Mouse (Mus musculus) kidney, embryonic 14.5 days (tissue): ENCODE results near the gene Pdx1. TPM values are rescaled to one million over a fixed set of nuclear protein-coding genes. Genes with fewer than 3 reads are reported as not detected.

Experiments
- ATAC-seq: fragments of 200-750 bp; cut with Nextera tagmentation; 2 replicates; pipeline ENCODE4 v1.8.0; 2017; ENCODE audit warnings: moderate number of reproducible peaks, mild to moderate bottlenecking, moderate TSS enrichment, moderate library complexity; ENCODE audit not compliant: low FRiP score, low TSS enrichment
- H3K27ac ChIP-seq: fragments of 300-500 bp; sonication (generic); 2 replicates; pipeline ENCODE4 v1.5.1; 2014; ENCODE audit warnings: low read depth, mild to moderate bottlenecking, low read length, moderate library complexity, mixed read lengths
- H3K27me3 ChIP-seq: fragments of 300-500 bp; sonication (generic); 2 replicates; pipeline ENCODE4 v1.6.1; 2014; ENCODE audit warnings: mild to moderate bottlenecking, low read length; ENCODE audit not compliant: control insufficient read depth, insufficient read depth
- H3K36me3 ChIP-seq: fragments of 300-500 bp; sonication (generic); 2 replicates; pipeline ENCODE4 v1.6.1; 2014; ENCODE audit warnings: low read length, mixed read lengths; ENCODE audit not compliant: control insufficient read depth, insufficient read depth
- H3K4me1 ChIP-seq: fragments of 300-500 bp; sonication (generic); 2 replicates; pipeline ENCODE4 v1.6.1; 2014; ENCODE audit warnings: low read length, mixed read lengths; ENCODE audit not compliant: control insufficient read depth, insufficient read depth
- H3K4me2 ChIP-seq: fragments of 300-500 bp; sonication (generic); replicated peaks from 2 replicates; pipeline ENCODE4 v1.6.1; 2014; ENCODE audit warnings: low read depth, mild to moderate bottlenecking, low read length
- H3K4me3 ChIP-seq: fragments of 300-500 bp; sonication (generic); 2 replicates; pipeline ENCODE4 v1.5.1; 2014; ENCODE audit warnings: mild to moderate bottlenecking, low read length
- H3K9ac ChIP-seq: fragments of 300-500 bp; sonication (generic); 2 replicates; pipeline ENCODE4 v1.6.1; 2014; ENCODE audit warnings: low read depth, mild to moderate bottlenecking, low read length, moderate library complexity
- H3K9me3 ChIP-seq: fragments of 300-500 bp; sonication (generic); 2 replicates; pipeline ENCODE4 v1.6.1; 2016; ENCODE audit warnings: low read length; ENCODE audit not compliant: control insufficient read depth
- WGBS: fragments of 180-500 bp; shearing (Covaris S2); extraction: QIAGEN DNeasy Blood & Tissue Kit; methylation state at CpG from one replicate; pipeline ENCODE4 v1.1.7; 2014; 5-methylcytosine and 5-hydroxymethylcytosine counted together
- polyA plus RNA-seq: library from polyadenylated mRNA; unstranded; fragments of >200 nt; fragmentation: Nextera tagmentation; extraction: Ambion mirVana; gene quantifications from 2 replicates; pipeline ENCODE4 v1.2.1, GENCODE M21; 2014

The Pdx1 gene
- polyA plus RNA-seq, 1 experiment from 2014 or later: 0.19 TPM

GRCm38 (mm10) chr5:147276701-147277546 lies 7.2 kb downstream of the Pdx1 start:
- under 1% methylated on average over 18 of the region's 18 CpGs for WGBS
- H3K27me3 ChIP-seq: peaks cover 84% of the 10 kb centered on the region
- no peaks in the 10 kb centered on the region for H3K36me3 ChIP-seq
- no peak overlapping the region for H3K4me2 ChIP-seq
- H3K9me3 ChIP-seq: no peaks in the 10 kb centered on the region
- H3K4me1 ChIP-seq: no peaks in the 10 kb centered on the region
- ATAC-seq: no peak
- no peak overlapping the region for H3K27ac ChIP-seq
- no peak overlapping the region for H3K9ac ChIP-seq
- no peak overlapping the region for H3K4me3 ChIP-seq

GRCm38 (mm10) chr5:147277547-147277925 lies 7.8 kb downstream of the Pdx1 start:
- WGBS: under 1% methylated on average over 13 of the region's 13 CpGs
- Histone ChIP-seq H3K27me3 (peaks cover 78% of the 10 kb centered on the region), H3K9ac (no peak overlapping the region), H3K4me3 (no peak overlapping the region), H3K27ac (no peak overlapping the region), H3K9me3 (no peaks in the 10 kb centered on the region), H3K4me2 (no peak overlapping the region), H3K36me3 (no peaks in the 10 kb centered on the region), H3K4me1 (no peaks in the 10 kb centered on the region)
- no peak for ATAC-seq

- Histone ChIP-seq H3K27me3 (peaks cover 18% of the 10 kb centered on the region), H3K4me1 (no peaks in the 10 kb centered on the region), H3K9me3 (no peaks in the 10 kb centered on the region), H3K36me3 (no peaks in the 10 kb centered on the region), H3K4me2 (no peak overlapping the region), H3K4me3 (no peak overlapping the region), H3K27ac (no peak overlapping the region), H3K9ac (no peak overlapping the region)
- ATAC-seq: no peak
- 75% methylated on average over 4 of the region's 4 CpGs for WGBS
Measured at GRCm38 (mm10) chr5:147284365-147284764, 14.6 kb downstream of the Pdx1 start.

- Histone ChIP-seq H3K4me1 (peaks cover 9% of the 10 kb centered on the region; the same call in 1 of the 2 replicates), H3K27ac (no peak overlapping the region), H3K36me3 (no peaks in the 10 kb centered on the region), H3K9ac (no peak overlapping the region), H3K4me2 (no peak overlapping the region), H3K9me3 (no peaks in the 10 kb centered on the region), H3K27me3 (peaks cover 28% of the 10 kb centered on the region), H3K4me3 (no peak overlapping the region)
- no peak for ATAC-seq
- 34% methylated on average over 16 of the region's 16 CpGs for WGBS
Measured at GRCm38 (mm10) chr5:147291764-147292505, 22.2 kb downstream of the Pdx1 start.

DNA sequence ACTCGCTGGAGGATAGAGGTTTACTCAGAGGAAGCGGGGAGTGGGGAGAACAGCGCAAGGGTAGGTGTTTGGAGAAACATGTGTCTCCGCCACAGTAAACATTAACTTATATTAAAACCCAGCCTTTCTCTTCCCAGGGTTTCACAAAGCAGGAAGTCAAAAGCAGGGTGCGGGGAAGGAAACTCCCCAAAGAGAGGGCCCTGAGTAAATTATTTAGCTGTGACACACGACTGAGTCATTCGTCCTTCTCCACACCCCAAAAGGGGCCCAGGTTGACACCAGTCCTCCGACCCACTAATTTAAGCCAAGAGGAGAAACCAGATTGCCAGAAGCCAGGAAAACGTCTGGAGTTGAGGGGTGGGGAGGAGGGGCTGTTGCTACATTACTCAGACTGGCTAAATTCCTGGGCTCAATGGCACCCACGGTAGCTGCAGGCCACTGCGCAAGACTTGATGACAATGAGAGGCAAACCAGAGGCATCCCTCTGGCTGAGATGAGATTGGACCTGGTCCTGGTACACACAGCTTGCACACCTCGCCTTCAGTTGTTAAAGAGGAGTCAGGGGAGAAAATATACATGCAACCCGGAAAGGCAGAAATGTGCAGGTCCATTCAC lies 22.9 kb downstream of the Pdx1 start:
- H3K9me3 ChIP-seq: no peaks in the 10 kb centered on the region
- WGBS: 34% methylated on average over 13 of the region's 13 CpGs
- no peak overlapping the region for H3K4me3 ChIP-seq
- peak; percentile 22; the same call in 1 of the 2 replicates for ATAC-seq
- peaks cover 34% of the 10 kb centered on the region for H3K27me3 ChIP-seq
- no peak overlapping the region for H3K27ac ChIP-seq
- H3K4me2 ChIP-seq: no peak overlapping the region
- peaks cover 9% of the 10 kb centered on the region; the same call in 1 of the 2 replicates for H3K4me1 ChIP-seq
- H3K36me3 ChIP-seq: no peaks in the 10 kb centered on the region
- no peak overlapping the region for H3K9ac ChIP-seq

DNA sequence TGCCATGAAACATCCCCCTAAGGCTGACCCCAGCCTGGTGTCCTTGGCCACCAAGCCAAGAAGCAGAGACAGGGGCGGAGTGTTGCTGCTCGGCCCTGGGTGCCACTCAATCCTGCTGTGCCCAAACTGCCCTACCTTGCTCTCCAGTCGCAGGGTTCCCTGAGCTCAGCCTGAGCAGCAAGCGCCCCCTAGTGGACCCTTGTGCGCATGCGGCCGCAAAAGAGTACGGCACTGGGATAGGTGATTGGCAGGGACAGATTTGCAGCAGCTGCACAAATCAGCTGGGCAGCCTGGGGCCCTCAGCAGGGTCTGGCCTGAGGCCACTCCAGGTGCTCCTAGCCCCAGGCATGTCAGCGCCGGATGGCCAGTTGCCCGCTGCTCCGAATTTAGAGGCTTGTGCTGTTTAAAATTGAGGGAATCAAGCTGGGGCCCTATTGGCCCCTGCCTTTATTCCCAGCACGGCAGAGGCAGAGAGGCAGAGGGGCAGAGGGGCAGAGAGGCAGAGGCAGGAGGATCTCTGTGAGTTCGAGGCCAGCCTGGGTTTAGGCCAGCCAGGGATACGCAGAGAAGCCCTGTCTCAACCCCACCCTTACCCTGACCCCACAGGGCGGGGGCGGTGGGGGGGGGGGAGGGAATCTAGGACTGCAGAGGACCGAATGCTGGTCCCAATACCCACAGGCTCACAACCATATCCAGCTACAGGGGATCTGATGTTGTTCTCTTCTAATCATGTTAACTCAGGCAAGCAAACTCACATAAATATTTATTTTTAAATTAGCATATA lies 23.6 kb downstream of the Pdx1 start:
- H3K4me1 ChIP-seq: peaks cover 9% of the 10 kb centered on the region; the same call in 1 of the 2 replicates
- no peak overlapping the region for H3K4me3 ChIP-seq
- H3K27ac ChIP-seq: no peak overlapping the region
- H3K9ac ChIP-seq: no peak overlapping the region
- no peak overlapping the region for H3K4me2 ChIP-seq
- no peaks in the 10 kb centered on the region for H3K9me3 ChIP-seq
- peak; percentile 88 for ATAC-seq
- WGBS: 18% methylated on average over 16 of the region's 18 CpGs
- H3K27me3 ChIP-seq: peaks cover 41% of the 10 kb centered on the region
- no peaks in the 10 kb centered on the region for H3K36me3 ChIP-seq

DNA sequence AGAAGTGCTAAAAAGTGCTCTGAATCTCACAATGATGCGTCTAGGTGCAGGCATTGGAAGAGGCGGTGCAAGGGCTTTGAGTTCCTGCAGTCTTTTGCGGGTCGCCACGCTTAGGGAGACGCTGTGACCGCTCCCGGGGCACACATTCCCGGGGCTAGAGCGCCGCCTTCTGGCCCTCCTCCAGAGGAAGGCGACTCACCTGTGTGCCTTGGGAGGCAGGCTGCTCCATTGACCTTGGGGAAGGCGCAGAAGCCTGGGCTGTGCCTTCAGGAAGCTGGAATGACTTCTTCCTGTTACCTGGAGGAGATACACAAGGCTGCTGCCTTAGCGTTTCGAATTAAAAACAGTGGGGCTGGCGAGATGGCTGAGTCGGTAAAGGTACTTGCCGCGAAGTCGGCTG lies 24.4 kb downstream of the Pdx1 start:
- Histone ChIP-seq H3K4me2 (no peak overlapping the region), H3K9ac (no peak overlapping the region), H3K9me3 (no peaks in the 10 kb centered on the region), H3K27me3 (peaks cover 49% of the 10 kb centered on the region), H3K36me3 (no peaks in the 10 kb centered on the region), H3K4me3 (no peak overlapping the region), H3K4me1 (peaks cover 9% of the 10 kb centered on the region; the same call in 1 of the 2 replicates), H3K27ac (no peak overlapping the region)
- WGBS: 26% methylated on average over 20 of the region's 20 CpGs
- 0 out of 2 replicates have a peak, but pooled peaks have one; percentile 29 for ATAC-seq

DNA sequence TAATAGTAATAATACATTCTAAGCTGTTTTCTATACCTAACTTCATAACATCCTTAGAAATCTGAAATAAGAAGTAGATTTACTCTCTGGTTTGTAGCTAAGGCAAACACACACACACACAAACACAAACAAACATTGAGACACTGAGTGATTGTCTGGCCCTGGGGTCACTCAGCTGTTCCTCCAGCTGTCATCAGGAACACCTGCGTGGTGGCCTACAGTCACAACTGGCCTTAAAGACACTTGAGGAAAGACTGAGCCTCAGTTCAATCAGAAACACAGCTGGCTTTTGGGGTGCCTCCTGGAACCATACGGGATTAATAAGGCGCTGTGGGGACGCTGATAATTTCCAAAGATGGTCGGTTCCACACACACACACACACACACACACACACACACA lies 27.5 kb downstream of the Pdx1 start:
- Histone ChIP-seq H3K36me3 (no peaks in the 10 kb centered on the region), H3K27me3 (peaks cover 80% of the 10 kb centered on the region), H3K9me3 (no peaks in the 10 kb centered on the region), H3K9ac (no peak overlapping the region), H3K4me1 (peaks cover 12% of the 10 kb centered on the region), H3K4me2 (no peak overlapping the region), H3K4me3 (no peak overlapping the region), H3K27ac (no peak overlapping the region)
- WGBS: 81% methylated on average over 5 of the region's 5 CpGs
- ATAC-seq: no peak
